Mouse (Mus musculus) kidney, adult 2 months (tissue): ENCODE results near the gene Mrps18a.

Experiments used
- CTCF ChIP-seq: fragments of 200-500 bp; conservative IDR thresholded peaks from 2 replicates; pipeline ENCODE4 v1.5.1; 2011; ENCODE audit warnings: low read depth, mild to moderate bottlenecking, control low read depth, low read length, moderate library complexity, mixed read lengths; ENCODE audit not compliant: insufficient read depth, insufficient read length
- POLR2A ChIP-seq: fragments of 200-500 bp; IDR thresholded peaks from one replicate; pipeline ENCODE4 v1.6.1; 2011; ENCODE audit warnings: low read depth, low read length, control low read depth

- TF ChIP-seq CTCF (no peak), POLR2A (no peak)
Measured at GRCm38 (mm10) chr17:46168768-46169167, 58.0 kb downstream of the Mrps18a start.
